Mouse (Mus musculus) frontal cortex, postnatal 10 days (tissue): Measurements from ENCODE around the gene Gngt2.

Experiments
- DNase-seq, 2 experiments: peaks; one replicate each; pipeline ENCODE4 v3.0.0; 2022; ENCODE audit warnings: low spot score in 2 of 2, mixed read lengths in 1 of 2

Gngt2 gene

DNA sequence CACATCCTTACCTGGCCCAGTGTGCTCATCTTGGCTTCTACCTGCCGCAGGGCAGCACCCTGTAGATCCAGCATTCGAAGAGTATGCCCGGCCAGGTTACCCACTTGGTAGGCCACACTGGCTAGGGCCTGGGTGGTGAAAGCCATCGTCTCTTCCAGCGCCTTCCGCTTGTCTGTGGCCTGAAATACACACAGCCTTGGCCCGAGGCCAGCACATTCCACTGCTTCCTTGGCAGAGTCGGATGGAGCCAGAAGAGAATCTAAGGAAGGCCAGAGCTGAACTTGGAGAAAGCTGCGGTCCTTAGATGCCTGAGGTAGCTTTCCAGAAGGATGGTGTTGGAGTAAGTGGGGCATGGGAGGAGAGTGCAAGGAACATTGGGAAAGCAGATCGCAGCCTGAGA lies at the start of gene Gngt2:
Gngt2 (plus strand) TSS at position 158 of the 400 bp plus-strand sequence.
- DNase-seq = no peak

DNA sequence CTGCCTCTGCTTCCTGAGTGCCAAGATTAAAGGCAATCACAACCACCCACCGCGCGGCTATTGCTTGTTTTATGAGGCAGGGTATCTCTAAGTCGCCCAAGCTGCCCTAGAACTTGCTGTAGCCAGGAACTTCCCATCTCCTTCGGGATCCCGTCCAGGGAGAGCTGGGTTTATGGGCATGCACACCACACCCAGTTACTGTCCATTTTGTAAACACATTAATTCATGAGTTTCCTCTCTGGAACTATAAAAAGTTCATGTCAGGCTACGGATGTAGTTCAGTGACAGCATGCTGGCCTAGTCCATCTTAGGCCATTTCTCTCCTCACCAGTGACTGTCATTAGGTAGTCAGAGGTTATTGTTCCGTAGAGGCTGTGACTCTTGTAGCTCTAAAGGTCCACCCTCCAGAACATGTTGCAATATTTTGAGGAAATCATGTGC lies 47.5 kb upstream of the Gngt2 start:
- DNase-seq = no peak

DNA sequence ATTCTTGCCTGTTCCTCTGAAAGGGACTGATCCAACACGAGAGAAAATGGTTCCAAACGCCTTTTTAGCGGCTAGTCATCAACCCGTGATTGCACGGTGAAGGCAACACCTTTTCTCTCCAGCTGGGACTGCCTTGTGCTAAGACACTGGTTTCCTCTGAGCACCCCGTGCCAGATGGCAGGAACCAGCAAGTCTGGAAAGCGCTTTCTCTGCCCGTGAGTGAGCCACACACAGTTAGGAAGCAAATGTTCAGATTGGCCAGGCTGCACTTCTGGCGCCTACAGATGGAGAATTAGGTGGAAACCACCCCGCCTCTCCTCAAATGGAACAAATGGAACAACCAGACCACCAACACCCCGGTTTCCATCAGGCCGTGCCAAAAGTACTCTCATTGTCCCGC lies 45.2 kb upstream of the Gngt2 start:
- peak; percentile 22 to 54 for DNase-seq

DNA sequence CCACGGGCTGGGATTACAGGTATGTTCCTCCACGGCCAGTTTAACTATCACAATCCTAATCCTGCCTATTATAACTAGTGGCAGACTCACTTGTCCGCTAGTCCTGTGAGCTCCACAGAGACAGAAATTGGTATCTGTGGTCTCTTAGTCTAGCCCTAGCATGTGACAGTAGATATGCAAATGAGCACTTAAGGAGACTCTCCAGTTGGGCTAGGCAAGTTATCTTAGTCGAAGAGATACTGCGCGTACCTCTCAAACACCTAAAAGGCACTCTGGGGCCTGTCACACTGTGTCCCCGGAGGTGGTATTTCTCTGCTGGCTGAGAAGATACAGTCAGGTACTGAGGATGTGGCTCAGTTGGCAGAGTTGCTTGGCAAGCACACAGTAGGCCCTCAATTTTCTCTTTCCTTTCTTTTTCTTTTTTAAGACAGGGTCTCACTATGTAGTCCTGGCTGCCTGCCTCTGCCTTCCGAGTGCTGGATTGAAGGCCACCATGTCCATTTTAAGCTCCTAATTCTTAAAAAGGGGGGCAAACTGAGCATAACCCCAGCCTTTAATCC lies 44.0 kb upstream of the Gngt2 start:
- DNase-seq = no peak

DNA sequence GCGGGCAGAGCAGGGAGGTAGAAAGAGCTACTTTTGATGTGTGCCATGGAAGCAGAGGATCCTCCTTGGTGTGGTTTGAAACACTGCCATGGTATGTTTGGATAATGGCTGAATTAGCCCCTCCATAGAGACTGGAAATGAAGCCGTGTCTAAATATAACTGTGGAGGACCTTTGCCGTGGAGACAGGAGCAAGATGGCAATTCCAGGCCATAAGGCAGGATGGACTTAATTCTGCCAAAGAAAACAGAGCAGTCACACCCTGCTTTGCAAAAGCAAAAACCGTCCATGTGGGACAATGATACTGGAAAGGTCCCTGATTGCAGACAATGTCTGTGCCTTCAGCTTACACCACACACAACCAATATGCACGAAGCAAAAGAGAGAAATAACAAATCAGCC lies 42.8 kb upstream of the Gngt2 start:
- DNase-seq = no peak

DNA sequence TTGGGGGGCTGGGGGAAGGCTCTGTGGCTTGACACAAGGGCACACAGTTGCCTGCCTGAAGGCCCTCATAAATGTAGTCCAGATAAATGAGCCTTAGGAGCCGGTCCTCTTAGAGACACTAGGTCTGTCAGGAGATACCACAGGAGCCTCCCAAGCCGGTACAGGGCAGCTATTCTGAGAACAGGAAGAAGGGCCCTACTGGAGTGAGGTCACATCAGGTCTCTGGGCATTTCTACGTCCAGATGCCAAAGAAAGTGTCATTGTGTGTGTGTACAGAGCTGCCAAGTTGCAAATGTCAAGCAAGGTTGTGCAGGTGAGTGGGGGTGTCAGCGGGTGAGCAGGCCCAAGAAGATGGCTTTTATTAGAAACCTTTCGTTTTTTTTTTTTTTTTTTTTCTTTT lies 41.4 kb upstream of the Gngt2 start:
- DNase-seq = no peak

DNA sequence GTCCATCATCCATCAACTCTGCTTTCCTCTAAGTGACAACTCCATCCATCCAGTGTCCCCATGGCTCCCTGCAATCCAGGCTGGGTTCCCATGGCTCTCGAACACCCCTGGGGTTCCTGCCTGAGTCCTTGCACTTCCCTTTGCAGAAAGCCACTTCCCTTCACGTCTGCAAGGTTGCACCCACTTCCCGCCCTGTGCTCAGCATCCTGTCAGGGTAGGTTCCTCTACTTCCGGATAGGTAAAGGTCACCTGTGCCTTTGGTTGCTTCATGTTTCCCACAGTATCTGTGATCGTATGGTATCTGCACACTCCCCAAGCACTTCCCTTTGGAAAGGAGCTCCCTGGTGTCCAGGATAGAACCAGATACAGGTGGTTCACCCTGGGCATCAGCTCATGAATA lies 32.0 kb upstream of the Gngt2 start:
- no peak for DNase-seq

DNA sequence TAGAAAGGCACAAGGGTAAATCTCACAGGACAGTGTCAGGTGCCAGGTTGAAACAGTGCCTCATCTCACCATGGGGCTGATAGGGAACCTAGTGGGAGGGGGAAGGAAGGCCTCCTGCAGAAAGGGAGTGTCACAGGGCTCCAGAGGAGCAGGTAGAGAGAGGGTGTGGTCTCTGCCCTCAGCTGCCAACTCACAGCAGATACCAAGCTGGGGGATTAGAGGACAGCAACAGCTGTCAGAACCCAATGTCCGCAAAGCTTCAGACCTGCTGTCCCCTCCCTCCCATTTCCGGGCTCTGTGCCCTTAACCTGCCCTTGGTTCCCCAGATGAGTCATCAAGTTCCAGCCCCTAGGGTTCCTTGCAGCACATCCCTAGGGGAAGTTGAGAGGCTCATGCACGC lies 31.5 kb upstream of the Gngt2 start:
- no peak for DNase-seq

DNA sequence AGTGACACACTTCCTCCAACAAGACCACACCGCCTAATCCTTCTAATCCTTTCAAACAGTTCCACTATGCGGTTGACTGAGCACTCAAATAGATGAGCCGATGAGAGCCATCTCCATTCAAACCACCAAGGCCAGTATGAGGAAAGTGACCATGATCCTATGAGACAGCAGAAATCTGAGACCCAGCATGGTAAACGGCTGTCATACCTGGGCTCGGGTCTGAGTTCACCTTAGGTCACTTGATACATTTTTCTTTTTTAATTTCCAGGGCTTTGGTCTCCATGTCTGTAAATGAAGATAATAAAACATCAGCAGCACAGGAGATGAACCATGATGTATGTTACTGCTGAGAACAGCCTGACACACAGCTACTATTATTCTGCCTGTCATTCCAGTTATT lies 29.1 kb upstream of the Gngt2 start:
- no peak for DNase-seq

DNA sequence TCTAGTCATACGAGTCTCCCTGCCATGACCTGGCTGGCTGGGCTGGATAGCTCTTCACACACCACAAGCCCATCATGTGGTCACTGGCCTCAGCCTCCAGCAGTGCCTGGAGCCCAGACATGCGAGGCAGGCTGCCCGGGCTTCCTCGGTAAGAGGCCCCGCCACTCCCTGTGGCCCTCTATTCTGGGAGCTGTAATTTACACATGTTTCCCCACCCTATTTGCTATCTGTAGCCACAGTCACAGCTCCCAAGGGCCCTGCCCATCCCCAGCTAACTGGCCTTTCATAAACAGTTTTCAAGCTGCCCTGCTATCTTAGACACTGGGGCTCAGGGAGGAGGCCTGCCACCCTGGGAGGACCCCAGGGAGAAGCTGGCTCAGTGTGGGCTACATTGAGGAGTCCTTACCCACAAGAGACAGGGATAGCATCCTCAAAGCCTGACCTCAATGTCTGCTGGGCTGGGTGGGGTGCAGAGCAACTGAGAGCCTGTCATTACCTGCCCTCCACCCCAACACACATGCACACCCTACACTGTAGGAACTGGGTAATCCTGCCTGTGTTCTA lies 28.5 kb upstream of the Gngt2 start:
- DNase-seq = no peak

DNA sequence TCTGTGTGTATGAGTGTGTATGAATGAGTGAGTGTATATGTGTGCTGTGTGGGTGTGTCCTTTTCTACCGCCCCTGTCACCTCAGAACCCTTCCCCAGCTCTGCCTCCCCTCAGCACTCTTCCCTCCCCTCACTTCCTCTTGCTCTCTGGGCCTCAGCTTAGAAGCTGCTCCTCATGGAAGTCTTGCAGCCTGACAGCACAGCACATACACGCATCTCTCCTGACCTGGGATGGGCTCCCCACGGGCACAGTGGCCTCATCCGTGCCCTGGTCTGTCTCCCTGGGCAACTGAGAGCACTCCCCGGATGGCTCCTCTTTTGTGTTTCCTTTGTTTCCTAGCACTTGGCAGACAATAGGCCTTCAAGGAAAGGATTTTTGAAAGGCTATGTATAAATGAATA lies 27.4 kb upstream of the Gngt2 start:
- DNase-seq = no peak

DNA sequence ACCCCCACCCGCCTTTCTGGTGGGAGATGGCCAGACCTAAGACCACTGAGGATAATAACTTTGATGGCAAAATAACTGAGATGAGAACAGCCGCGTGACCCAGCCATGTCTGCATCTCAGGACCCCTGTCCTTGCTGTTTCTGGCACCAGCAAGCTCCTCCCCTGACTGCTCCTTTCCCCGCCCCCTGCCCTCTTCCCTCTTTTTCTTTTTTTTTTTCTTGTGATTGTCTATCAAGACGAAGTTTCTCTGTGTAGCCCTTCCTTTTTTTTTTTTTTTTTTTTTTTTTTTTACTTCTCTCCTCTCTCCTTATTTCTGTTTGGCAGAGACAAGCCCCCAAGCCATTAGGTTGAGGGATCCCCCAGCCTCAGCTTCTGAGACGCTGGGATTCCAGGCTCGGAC lies 26.2 kb upstream of the Gngt2 start:
- no peak for DNase-seq

DNA sequence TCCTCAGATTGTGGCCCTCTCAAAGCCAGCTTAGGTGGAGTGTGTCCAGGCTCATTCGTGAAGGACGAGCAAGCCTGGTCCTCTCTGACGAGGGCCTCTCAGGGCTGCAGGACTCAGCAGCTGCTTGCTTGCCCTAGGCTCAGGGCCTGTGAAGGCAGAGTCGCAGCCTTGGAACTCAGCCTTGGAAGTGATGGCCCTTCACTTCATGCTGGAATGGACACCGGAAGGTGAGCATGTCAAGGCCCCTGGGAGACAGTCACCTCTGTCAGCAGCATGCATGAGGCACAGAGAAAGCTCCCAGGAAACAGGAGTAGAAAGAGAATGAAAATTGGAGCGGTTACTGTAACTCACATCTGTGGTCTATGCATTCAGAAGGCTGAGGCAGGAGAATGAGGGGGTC lies 25.3 kb upstream of the Gngt2 start:
- DNase-seq = no peak

DNA sequence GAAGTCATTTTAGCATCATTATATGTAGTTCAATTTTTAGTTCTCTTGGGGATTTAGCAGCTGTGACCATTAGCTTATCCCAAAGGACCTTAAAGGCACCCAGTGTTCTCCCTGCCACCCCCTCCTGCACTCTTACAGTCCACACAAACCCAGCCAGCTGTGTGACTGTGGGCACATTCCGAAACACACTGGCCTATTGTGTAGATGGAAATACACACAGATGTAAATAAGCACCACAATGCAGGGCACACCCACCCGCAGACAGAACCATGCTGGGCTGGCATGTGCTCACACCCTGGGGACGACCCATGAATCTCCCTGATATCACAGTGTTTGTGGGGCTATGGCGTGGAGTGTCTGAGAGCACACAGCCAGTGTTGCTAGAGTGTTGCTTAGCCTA lies 24.8 kb upstream of the Gngt2 start:
- no peak for DNase-seq

DNA sequence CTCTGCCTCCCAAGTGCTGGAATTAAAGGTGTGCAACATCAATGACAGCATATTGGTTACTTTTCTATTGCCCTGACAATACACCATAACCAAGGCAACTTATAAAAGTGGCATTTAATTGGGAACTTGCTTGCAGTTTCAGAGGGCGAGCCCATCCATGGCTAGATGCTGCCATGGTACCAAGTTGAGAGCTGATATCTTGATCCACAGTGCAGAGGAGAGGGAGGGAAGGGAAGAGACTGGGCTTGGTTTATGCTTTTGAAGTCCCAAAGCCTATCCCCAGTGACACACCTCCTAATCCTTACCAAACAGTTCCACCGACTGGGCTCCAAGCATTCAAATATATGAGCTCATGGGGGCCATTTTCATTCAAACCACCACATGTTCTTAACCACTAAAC lies 22.9 kb upstream of the Gngt2 start:
- DNase-seq = no peak

DNA sequence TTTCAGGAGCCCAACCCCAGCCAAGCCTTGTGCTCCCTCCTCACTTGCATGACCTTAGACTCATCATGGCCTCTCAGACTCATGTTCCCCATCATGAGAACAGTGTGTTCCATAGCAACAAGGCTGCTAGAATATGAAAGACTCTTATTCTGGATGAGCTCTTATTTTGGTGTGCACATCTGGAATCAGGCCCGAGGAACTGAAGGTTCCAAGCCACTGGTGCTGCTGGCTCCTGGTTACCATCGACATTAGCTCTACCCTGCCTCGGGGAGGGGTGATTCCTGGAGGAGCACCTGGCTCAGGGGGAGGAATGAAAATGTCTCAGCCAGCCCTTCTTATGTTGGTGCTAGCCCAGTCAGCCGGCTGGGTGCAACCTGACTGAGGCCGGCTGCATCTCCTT lies 22.2 kb upstream of the Gngt2 start:
- no peak for DNase-seq

DNA sequence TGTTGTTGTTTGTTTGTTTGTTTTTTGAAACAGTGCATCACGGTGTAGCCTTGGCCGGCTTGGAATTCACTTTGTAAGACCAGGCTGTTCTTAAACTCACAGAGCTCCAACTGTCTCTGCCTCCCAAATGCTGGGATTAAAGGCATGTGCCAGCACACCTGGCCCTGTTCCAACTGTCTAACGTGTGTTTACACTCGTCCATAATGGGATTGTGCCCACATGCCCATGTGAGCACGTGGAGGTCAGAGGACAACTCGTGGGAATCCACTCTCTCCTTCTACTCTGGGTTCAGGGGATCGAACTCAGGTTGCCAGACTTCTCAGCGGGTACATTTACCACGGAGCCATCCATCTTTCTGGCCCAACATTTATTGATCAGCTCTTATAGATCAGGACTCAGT lies 21.6 kb upstream of the Gngt2 start:
- DNase-seq = no peak

DNA sequence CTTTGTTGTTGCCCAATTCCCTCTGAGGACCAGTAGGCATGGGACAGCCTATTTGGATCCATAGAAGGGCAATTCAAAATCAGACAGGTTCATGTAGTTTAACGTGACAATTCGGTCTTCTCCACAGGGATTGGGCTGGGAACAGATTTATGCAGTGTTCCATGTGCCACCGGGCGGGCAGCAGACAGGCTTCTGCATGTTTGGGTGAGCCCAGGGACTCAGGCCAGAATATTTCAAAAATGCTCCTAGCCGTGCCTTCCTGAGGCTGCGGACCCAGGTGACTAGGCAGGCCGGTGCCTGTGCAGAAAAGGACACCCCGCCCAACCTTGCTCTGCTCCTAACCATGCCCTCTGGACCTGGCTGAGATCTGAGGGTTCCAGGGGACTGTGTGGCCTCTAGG lies 17.9 kb upstream of the Gngt2 start:
- DNase-seq = no peak

DNA sequence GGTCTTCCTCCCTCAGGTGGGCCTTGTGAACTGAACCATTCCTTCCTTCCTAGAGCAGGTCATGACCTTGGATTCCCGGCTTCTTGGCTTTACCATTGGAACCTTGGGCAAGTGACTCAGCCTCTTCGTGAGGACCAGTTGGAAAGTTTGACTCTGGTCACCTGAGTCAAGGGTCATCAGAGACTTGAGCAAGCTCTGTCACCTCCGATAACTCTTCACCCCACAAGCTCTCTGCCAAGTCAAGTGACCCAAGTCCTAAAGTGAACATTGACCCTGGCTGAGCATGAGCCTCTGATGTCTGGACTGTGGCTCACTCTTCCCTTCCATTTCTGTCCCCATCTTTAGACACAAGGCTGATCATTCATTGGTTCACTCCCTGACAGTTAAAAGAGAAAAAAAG lies 15.5 kb upstream of the Gngt2 start:
- no peak for DNase-seq

DNA sequence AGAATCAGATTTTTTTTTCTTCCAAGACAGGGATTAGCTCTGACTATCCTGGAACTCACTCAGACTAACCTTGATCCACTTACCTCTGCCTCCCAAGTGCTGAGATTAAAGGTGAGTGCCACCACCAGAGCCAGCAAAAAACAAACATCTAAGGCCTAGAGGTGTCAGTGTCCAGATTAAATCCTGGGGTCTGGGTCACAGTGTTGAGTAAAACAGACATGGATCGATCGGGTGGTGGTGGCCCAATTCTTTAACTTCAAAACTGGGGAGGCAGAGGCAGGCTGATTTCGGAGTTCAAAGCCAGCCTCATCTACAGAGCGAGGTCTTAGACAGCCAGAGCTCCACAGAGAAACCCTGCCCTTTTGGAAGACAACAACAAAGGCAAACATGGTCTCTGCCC lies 14.6 kb upstream of the Gngt2 start:
- no peak for DNase-seq

DNA sequence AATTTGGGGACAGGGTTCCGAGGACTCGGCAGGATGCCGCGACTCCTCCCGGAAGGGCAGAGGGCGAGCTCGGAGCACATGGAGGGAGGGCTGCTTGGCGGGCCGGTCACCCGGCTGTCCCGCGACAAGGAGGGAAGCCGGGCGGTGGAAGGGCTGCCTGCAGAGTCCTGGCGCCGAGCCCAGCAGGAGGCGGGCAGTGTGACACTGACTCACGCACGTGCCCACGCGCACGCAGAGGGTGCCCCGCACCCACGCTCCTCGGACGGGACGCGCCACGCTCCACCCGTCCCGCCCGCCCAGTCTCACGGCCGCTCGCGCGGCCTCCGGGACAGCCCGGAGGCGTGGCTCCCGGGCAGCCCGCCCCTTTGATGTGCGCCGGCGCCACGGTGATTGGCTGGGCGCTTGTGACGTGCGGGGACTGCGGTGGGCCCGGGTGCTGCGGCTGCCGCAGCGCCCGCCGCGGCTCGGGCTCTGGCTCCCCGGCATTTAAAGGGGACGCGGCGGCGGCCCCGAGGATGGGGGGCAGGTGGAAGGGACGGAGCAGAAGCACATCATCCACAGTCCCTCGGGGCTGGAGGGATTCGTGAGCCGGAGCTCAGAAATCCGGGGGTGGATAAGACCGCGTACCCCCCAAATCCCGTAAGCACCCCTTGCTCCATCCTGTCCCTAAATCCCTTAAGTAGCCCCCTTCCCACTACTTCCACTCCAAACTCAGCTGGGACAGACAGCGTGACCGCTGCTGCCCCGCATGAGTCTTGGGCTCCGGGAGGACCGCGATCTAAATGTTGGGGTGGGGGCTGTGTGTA lies 12.7 kb upstream of the Gngt2 start, which contains the start of gene Phospho1:
Phospho1 (plus strand) TSS at position 429 of the 806 bp plus-strand sequence.
- peak; percentile 77 to 89 for DNase-seq

DNA sequence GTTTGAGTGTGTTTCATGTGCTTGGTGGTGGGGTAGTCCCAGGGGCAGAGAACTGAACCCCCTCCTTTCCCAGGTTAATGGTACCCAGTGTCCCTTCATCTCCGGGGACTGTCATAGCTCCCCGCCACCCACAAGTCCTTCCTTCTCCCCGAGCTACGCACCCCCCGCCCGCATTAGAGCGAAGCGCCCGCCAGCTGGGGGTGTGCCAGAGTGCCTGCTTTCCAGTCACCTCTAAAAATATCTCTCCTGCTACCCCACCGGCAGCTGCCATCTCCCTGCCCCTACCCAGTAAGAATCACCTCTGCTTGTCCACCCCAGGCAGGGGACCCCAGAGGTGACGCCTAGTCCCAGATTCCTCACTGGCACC lies 12.2 kb upstream of the Gngt2 start:
- peak in 1 of 2 experiments; percentile 45 for DNase-seq

DNA sequence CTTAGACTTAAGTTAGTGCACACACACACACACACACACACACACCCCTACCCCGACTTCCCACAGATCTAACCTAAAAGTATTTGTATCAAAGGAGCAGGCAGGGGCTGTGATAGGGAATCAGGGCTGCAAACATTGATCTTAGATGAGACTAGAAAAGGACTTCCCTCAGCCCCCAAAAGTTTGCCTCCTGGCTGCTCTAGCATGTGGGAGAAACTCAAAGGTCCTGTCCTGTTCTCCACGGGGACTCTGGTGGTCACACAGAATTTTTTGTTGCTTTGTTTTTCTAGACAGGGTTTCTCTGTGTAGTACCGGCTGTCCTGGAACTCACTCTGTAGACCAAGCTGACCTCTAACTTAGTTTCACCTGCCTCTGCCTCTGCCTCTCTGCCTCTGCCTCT lies 11.4 kb upstream of the Gngt2 start:
- DNase-seq = no peak
